Mouse (Mus musculus) heart, adult 2 months (tissue): ENCODE results near the gene Ackr1.

Experiments
- CTCF ChIP-seq: fragments of 200-600 bp; IDR thresholded peaks from 2 replicates; pipeline ENCODE4 v1.8.1; 2022; ENCODE audit warnings: antibody characterized with exemption, mild to moderate bottlenecking, moderate library complexity
- EP300 ChIP-seq: fragments of 200-500 bp; IDR thresholded peaks from 2 replicates; pipeline ENCODE4 v1.6.1; 2011; ENCODE audit warnings: low read depth, low read length, control low read depth; ENCODE audit not compliant: insufficient read depth
- POLR2A ChIP-seq: fragments of 200-500 bp; IDR thresholded peaks from 2 replicates; pipeline ENCODE4 v1.6.1; 2011; ENCODE audit warnings: mild to moderate bottlenecking, low read depth, low read length, control low read depth; ENCODE audit not compliant: insufficient read depth

GRCm38 (mm10) chr1:173325395-173325794 lies 8.2 kb downstream of the Ackr1 start:
- no peak for TF ChIP-seq CTCF
- TF ChIP-seq POLR2A, result no peak
- TF ChIP-seq EP300, result no peak
